7 mouse cellular contexts compared by ENCODE assay signal in the genomic region with DNA sequence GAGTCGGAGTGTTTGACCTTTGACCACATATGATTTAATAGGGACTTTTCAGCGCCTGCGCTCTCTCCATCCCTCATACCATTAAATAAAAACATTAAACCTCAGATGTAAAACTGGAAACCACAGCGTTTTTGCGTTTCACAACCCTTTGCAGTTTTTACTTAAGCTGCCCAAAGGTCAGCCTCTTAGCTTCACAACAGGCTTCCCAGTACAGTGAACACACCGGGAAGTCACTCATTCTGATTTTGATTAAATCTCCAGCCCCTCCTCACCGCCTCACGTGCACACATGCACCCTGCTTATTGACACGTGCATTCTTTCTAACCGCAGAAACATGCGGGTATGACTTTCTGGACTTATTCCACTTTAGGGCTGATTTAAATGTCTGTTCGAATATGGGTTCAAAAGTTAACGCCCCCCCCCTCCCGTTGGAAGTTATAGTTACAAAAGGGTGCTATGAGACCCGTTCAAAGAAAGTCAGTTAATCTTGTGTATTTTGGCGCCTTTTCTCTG.
DNase-seq lines count a peak whose midpoint lies in the region; ATAC-seq and TF ChIP-seq lines count a peak whose summit lies in the region.

No protein-coding gene starts in this region.

- peak overlapping the region; percentile 96 for H3K4me2 ChIP-seq in limb, embryonic 14.5 days (replicated peaks; ENCODE audit: low read depth, low read length, severe bottlenecking)

- WGBS in hindbrain, embryonic 10.5 days, result 5% methylated on average over 16 of the region's 16 CpGs
- WGBS in limb, embryonic 14.5 days, result 3% methylated on average over 16 of the region's 16 CpGs
- WGBS in olfactory bulb, adult 2 months, result 40% methylated on average over 16 of the region's 16 CpGs

- no peak for TF ChIP-seq CTCF in olfactory bulb, adult 2 months (IDR thresholded peaks at IDR 0.05; ENCODE audit: insufficient read depth, low read depth, low read length)

- H3K36me3 ChIP-seq in hindbrain, embryonic 10.5 days, result no peaks in the 10 kb centered on the region
- no peaks in the 10 kb centered on the region for H3K36me3 ChIP-seq in limb, embryonic 14.5 days (ENCODE audit: control insufficient read depth, insufficient read depth, low read length)

- no peak for ATAC-seq in limb, embryonic 14.5 days (ENCODE audit: low FRiP score, low read depth)

- H3K9me3 ChIP-seq in hindbrain, embryonic 10.5 days, result no peaks in the 10 kb centered on the region
- no peaks in the 10 kb centered on the region for H3K9me3 ChIP-seq in limb, embryonic 14.5 days (ENCODE audit: control insufficient read depth, low read length)

- intact Hi-C loops in left cerebral cortex, postnatal 10 days (cut with DNase I), result loop anchor here (5.0 kb wide), 1 partner anchor 76 kb away; no protein-coding TSS in a partner anchor

- peak; percentile 56 for DNase-seq in ES-CJ7 (ENCODE audit: low read depth, low spot score)
- DNase-seq in adrenal gland, postnatal 14 days, result peak; percentile 55
- DNase-seq in hindbrain, embryonic 10.5 days (ENCODE audit: low spot score), result peak; percentile 25
- DNase-seq in limb, embryonic 14.5 days (ENCODE audit: low spot score), result peak; percentile 45
- DNase-seq in urinary bladder, postnatal 25 days (ENCODE audit: low spot score), result no peak
- no peak for DNase-seq in left cerebral cortex, postnatal 10 days (ENCODE audit: extremely low spot score in 1 of 2, low spot score in 2 of 2)

- H3K27me3 ChIP-seq in hindbrain, embryonic 10.5 days (ENCODE audit: insufficient read depth, poor library complexity, severe bottlenecking), result peaks cover 50% of the 10 kb centered on the region; the same call in 1 of the 2 replicates
- H3K27me3 ChIP-seq in limb, embryonic 14.5 days (ENCODE audit: control insufficient read depth, insufficient read depth, low read length), result no peaks in the 10 kb centered on the region

- peak overlapping the region; percentile 93 for H3K27ac ChIP-seq in hindbrain, embryonic 10.5 days
- peak overlapping the region; percentile 91 for H3K27ac ChIP-seq in limb, embryonic 14.5 days (replicated peaks; ENCODE audit: low read depth, low read length)
- peak overlapping the region; percentile 82 for H3K27ac ChIP-seq in olfactory bulb, adult 2 months (ENCODE audit: insufficient read depth, low read depth, low read length)

- TF ChIP-seq POLR2A in limb, embryonic 14.5 days (IDR thresholded peaks at IDR 0.05; ENCODE audit: borderline replicate concordance, extremely low read depth, insufficient read depth, insufficient read length), result no peak
- TF ChIP-seq POLR2A in olfactory bulb, adult 2 months (IDR thresholded peaks at IDR 0.05; ENCODE audit: insufficient read depth, low read depth, low read length), result no peak

- peak overlapping the region; percentile 67 for H3K9ac ChIP-seq in limb, embryonic 14.5 days (ENCODE audit: low read depth, low read length, severe bottlenecking)

- peak overlapping the region; percentile 61 for H3K4me3 ChIP-seq in hindbrain, embryonic 10.5 days
- H3K4me3 ChIP-seq in limb, embryonic 14.5 days (replicated peaks; ENCODE audit: low read length), result peak overlapping the region; percentile 44
- peak overlapping the region; percentile 10 for H3K4me3 ChIP-seq in olfactory bulb, adult 2 months (ENCODE audit: insufficient read depth, low read depth, low read length)

- peaks cover 77% of the 10 kb centered on the region for H3K4me1 ChIP-seq in hindbrain, embryonic 10.5 days (replicated peaks)
- peaks cover 46% of the 10 kb centered on the region for H3K4me1 ChIP-seq in limb, embryonic 14.5 days (ENCODE audit: control insufficient read depth, insufficient read depth, low read length)
- H3K4me1 ChIP-seq in olfactory bulb, adult 2 months (ENCODE audit: control insufficient read depth, insufficient read depth, low read length), result 0 out of 2 replicates have a peak, but pooled peaks cover 2% of the 10 kb centered on the region

Comparison
In these comparisons a context has a peak if more than half of its experiments do, and no peak if none do; other contexts are left out.
1. DNase-seq: peak in ES-CJ7 (single experiment), adrenal gland, postnatal 14 days (single experiment), hindbrain, embryonic 10.5 days (single experiment) and limb, embryonic 14.5 days (single experiment); none in urinary bladder, postnatal 25 days (single experiment) and left cerebral cortex, postnatal 10 days (0 of 2).
2. H3K4me3 ChIP-seq: peak in every context shown above with its lines; median percentile 61 in hindbrain, embryonic 10.5 days; 44 in limb, embryonic 14.5 days; 10 in olfactory bulb, adult 2 months.
3. Peak in every context shown above with its lines, with median percentiles within 50 percentile points of each other: H3K27ac ChIP-seq.